Mouse (Mus musculus): Measurements from ENCODE around the gene Rcc1l. TPM values are rescaled to one million over a fixed set of nuclear protein-coding genes. Genes with fewer than 3 reads are reported as not detected.

Gene Rcc1l
- polyA plus RNA-seq (2015; fragmentation: Nextera tagmentation; extraction: Ambion mirVana), result 23.1 and 25.1 TPM in 2 replicates

DNA sequence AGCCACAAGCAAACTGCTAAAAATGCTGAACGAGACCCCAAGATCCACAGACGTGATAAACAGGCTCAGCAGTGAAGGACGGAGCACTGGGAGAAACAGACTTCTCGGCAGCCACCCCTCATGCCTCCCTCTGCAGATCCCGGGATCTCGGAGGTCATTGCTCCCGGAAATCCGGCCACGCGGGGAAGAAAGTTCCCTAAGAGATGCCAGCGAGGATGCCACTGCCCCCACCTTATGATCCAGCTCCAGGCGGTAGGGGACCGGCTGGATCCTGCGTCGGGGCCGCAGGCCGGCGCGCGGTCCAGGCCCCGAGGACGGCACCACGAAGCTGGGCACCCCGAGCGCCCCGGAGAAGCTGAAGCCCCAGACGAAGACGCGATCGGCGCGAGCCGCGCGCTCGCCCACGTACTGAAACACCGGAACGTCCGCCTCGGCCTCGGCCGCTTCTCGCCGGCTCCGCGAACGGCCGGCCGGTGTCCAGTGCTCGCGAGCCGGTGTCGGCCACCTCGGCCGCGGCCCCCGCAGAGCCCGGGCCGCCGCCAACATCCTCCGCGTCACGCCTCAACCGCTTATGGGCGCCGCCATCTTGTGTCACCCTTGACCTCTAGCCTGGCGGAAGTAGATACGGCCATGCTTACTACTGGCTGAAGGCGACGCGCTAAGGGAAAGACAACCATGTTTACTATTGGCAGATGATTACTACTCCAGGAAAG, at the start of gene Rcc1l:
TSS of gene Rcc1l (minus strand) at position 606 of the 713 bp plus-strand sequence.
- Histone ChIP-seq H3K27ac (ENCODE audit: low read length) (peak within 1 kb of the TSS; percentile 83), H3K9me3 (replicated peaks; ENCODE audit: control insufficient read depth, low read length) (no peaks in the 10 kb centered on the region), H3K4me1 (ENCODE audit: control insufficient read depth, insufficient read depth, low read length) (peaks cover 15% of the 10 kb centered on the region), H3K27me3 (ENCODE audit: control insufficient read depth, insufficient read depth, low read length) (no peaks in the 10 kb centered on the region), H3K4me2 (ENCODE audit: low read depth, low read length) (peak within 1 kb of the TSS; percentile 90), H3K4me3 (ENCODE audit: low read length) (peak within 1 kb of the TSS; percentile 92), H3K36me3 (ENCODE audit: control insufficient read depth, insufficient read depth) (peaks cover under 1% of the 10 kb centered on the region; the same call in 1 of the 2 replicates), H3K9ac (ENCODE audit: low read length) (peak within 1 kb of the TSS; percentile 82)
- under 1% methylated on average over 72 of the region's 72 CpGs for whole genome bisulfite sequencing
- peak; percentile 90 for ATAC-seq (replicated peaks; ENCODE audit: extremely low read depth, insufficient read depth, low FRiP score)

GRCm38 (mm10) chr5:134225110-134225901, 48.7 kb upstream of the Rcc1l start:
- no peaks in the 10 kb centered on the region for H3K9me3 ChIP-seq (replicated peaks; ENCODE audit: control insufficient read depth, low read length)
- no peak overlapping the region for H3K27ac ChIP-seq (ENCODE audit: low read length)
- H3K4me1 ChIP-seq (ENCODE audit: control insufficient read depth, insufficient read depth, low read length), result peaks cover 10% of the 10 kb centered on the region
- no peak overlapping the region for H3K4me2 ChIP-seq (ENCODE audit: low read depth, low read length)
- H3K27me3 ChIP-seq (ENCODE audit: control insufficient read depth, insufficient read depth, low read length), result peaks cover 7% of the 10 kb centered on the region
- ATAC-seq (replicated peaks; ENCODE audit: extremely low read depth, insufficient read depth, low FRiP score), result no peak
- no peak overlapping the region for H3K9ac ChIP-seq (ENCODE audit: low read length)
- no peaks in the 10 kb centered on the region for H3K36me3 ChIP-seq (ENCODE audit: control insufficient read depth, insufficient read depth)
- no peak overlapping the region for H3K4me3 ChIP-seq (ENCODE audit: low read length)
- 76% methylated on average over 30 of the region's 30 CpGs for WGBS

DNA sequence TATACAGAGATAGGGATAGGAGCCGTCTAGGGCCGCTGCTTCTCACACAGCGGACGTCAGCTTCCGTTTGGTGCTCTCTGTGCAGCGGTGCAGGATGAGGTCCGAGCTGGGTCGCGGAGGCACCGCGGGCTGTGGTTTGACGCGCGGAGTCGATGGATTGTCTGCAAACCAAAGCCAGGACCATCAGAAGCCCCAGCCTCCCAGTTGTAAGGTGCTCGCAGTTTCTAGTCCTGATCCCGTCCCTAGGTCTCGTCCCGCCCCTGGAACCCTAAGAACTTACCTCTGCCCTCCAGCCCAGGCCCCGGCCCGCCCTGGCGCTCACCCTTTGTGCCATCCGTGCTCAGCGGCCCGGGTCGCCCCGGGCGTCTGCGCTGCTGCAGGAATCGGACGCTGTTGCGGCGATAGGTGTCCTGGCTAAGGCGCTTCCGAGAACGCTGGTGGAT, 45.2 kb upstream of the Rcc1l start:
- H3K4me2 ChIP-seq (ENCODE audit: low read depth, low read length), result peak overlapping the region; percentile 65
- H3K36me3 ChIP-seq (ENCODE audit: control insufficient read depth, insufficient read depth), result no peaks in the 10 kb centered on the region; the same call in 1 of the 2 replicates
- H3K27ac ChIP-seq (ENCODE audit: low read length), result no peak overlapping the region
- no peaks in the 10 kb centered on the region for H3K9me3 ChIP-seq (replicated peaks; ENCODE audit: control insufficient read depth, low read length)
- WGBS, result 4% methylated on average over 36 of the region's 36 CpGs
- peaks cover 3% of the 10 kb centered on the region; the same call in 1 of the 2 replicates for H3K4me1 ChIP-seq (ENCODE audit: control insufficient read depth, insufficient read depth, low read length)
- no peak for ATAC-seq (replicated peaks; ENCODE audit: extremely low read depth, insufficient read depth, low FRiP score)
- H3K4me3 ChIP-seq (ENCODE audit: low read length), result peak overlapping the region; percentile 37
- H3K27me3 ChIP-seq (ENCODE audit: control insufficient read depth, insufficient read depth, low read length), result peaks cover 7% of the 10 kb centered on the region
- H3K9ac ChIP-seq (ENCODE audit: low read length), result peak overlapping the region; percentile 60

DNA sequence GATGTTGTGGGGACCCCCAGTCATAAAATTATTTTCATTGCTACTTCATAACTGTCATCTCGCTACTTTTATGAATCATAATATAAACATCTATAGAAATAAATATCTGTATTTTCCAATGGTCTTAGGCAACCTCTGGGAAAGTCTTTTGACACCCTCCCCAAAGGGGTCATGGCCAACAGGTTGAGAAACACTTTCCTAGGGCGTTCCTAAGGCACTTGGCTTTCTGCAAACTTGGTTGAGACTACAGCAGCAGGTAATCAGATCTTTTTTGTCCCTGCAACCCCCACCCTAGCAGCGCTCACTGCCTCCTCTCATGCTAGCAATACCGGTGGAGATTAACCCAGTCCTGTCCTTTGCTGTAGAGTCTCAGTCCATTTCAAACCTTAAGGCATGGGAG, 44.7 kb upstream of the Rcc1l start:
- Histone ChIP-seq H3K4me3 (ENCODE audit: low read length) (no peak overlapping the region), H3K27me3 (ENCODE audit: control insufficient read depth, insufficient read depth, low read length) (peaks cover 7% of the 10 kb centered on the region), H3K9me3 (replicated peaks; ENCODE audit: control insufficient read depth, low read length) (no peaks in the 10 kb centered on the region), H3K36me3 (ENCODE audit: control insufficient read depth, insufficient read depth) (peaks cover 4% of the 10 kb centered on the region; the same call in 1 of the 2 replicates), H3K4me2 (ENCODE audit: low read depth, low read length) (peak overlapping the region; percentile 65; the same call in 1 of the 2 replicates), H3K4me1 (ENCODE audit: control insufficient read depth, insufficient read depth, low read length) (peaks cover 3% of the 10 kb centered on the region; the same call in 1 of the 2 replicates), H3K27ac (ENCODE audit: low read length) (no peak overlapping the region), H3K9ac (ENCODE audit: low read length) (no peak overlapping the region)
- 45% methylated on average over 4 of the region's 4 CpGs for WGBS
- no peak for ATAC-seq (replicated peaks; ENCODE audit: extremely low read depth, insufficient read depth, low FRiP score)

DNA sequence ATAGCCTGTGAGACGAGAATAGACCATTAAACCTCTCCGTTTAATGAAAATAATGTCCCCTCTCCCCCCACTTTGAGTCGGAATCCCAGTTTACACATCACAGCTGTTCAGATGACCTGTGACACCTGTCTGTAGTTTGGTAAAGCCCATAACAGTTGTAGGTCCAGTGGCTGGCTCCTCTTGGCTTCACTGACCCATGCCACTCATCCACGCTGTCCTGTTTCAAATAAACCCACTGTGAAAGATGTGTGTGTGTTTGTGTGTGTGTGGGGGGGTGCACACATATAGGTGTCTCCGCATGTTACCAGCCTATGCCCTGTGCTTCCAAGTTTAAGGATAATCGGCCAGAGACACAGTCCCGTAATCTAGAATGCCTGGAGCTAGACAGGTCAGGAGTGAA, 41.3 kb upstream of the Rcc1l start:
- Histone ChIP-seq H3K4me1 (ENCODE audit: control insufficient read depth, insufficient read depth, low read length) (no peaks in the 10 kb centered on the region), H3K36me3 (ENCODE audit: control insufficient read depth, insufficient read depth) (peaks cover 4% of the 10 kb centered on the region; the same call in 1 of the 2 replicates), H3K4me3 (ENCODE audit: low read length) (no peak overlapping the region), H3K27ac (ENCODE audit: low read length) (no peak overlapping the region), H3K9ac (ENCODE audit: low read length) (no peak overlapping the region), H3K27me3 (ENCODE audit: control insufficient read depth, insufficient read depth, low read length) (peaks cover 6% of the 10 kb centered on the region), H3K9me3 (replicated peaks; ENCODE audit: control insufficient read depth, low read length) (no peaks in the 10 kb centered on the region), H3K4me2 (ENCODE audit: low read depth, low read length) (no peak overlapping the region)
- no peak for ATAC-seq (replicated peaks; ENCODE audit: extremely low read depth, insufficient read depth, low FRiP score)
- WGBS, result 89% methylated on average over 7 of the region's 7 CpGs

DNA sequence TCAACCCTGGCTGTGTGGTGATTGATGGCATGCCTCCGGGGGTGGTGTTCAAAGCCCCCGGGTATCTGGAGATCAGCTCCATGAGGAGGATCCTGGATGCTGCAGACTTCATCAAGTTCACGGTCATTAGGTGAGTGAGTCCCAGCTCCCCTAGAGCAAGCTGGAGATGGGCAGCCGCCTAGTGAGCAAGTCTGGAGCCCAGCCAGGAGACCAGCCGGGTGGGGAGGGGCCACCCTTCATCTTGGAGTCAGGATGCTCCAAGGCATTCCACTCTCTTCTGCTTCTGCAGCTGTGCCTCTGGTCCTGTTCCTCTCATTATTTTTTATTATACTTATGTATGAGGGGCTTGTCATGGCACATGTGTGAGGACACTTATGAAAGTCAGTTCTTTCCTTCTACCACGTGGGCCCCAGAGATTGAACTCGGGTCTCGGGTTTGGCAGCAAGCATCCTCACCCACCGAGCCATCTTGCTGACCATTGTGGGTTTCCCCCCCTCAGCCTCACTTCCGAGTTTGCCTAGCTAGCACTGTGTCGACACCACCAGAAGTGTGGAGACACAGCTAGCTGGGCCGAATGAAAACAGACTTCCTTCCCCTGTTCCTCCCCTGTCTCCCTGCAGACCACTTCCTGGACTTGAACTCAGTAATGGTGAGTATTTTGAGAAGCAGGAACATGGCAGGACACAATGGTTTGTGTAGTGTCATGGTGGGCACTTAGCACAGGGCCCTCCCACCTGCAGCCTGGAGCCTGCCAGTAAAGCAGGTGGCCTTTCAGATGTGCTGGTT, 37.6 kb upstream of the Rcc1l start:
- Histone ChIP-seq H3K9ac (ENCODE audit: low read length) (no peak overlapping the region), H3K36me3 (ENCODE audit: control insufficient read depth, insufficient read depth) (peaks cover 6% of the 10 kb centered on the region), H3K27ac (ENCODE audit: low read length) (no peak overlapping the region), H3K27me3 (ENCODE audit: control insufficient read depth, insufficient read depth, low read length) (no peaks in the 10 kb centered on the region), H3K9me3 (replicated peaks; ENCODE audit: control insufficient read depth, low read length) (no peaks in the 10 kb centered on the region), H3K4me2 (ENCODE audit: low read depth, low read length) (no peak overlapping the region), H3K4me1 (ENCODE audit: control insufficient read depth, insufficient read depth, low read length) (no peaks in the 10 kb centered on the region), H3K4me3 (ENCODE audit: low read length) (no peak overlapping the region)
- 52% methylated on average over 12 of the region's 12 CpGs for WGBS
- no peak for ATAC-seq (replicated peaks; ENCODE audit: extremely low read depth, insufficient read depth, low FRiP score)

DNA sequence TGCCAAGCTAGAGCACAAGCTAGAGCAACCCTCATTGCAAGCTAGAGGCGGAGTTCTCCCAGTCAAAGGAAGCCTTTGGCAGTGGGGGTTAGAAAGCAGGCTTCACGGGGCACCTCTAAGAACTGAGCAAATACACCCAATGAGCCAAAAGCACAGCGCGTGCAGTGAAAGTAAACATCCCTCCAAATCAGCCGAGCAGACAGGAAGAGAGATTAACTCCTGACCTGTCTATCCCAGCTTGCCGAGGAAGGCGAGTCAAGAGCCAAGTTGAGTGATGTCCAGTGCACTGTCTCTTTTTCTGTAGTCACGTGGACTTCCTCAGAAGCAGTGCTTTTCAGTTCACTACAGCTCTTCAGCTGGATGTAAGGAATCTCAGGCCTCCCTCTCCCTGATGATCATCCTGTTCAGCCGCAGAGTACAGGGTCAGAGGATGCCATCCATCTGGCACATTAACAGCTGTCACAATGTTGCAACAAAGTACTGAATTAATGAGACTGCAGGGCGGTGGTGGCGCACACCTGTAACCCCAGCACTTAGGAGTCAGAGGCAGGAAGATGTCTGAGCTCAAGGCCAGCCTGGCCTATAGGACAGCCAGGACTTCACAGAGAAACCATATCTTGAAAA, 33.5 kb upstream of the Rcc1l start:
- ATAC-seq (replicated peaks; ENCODE audit: extremely low read depth, insufficient read depth, low FRiP score), result no peak
- no peak overlapping the region for H3K27ac ChIP-seq (ENCODE audit: low read length)
- WGBS, result 39% methylated on average over 11 of the region's 11 CpGs
- no peaks in the 10 kb centered on the region for H3K27me3 ChIP-seq (ENCODE audit: control insufficient read depth, insufficient read depth, low read length)
- H3K4me2 ChIP-seq (ENCODE audit: low read depth, low read length), result no peak overlapping the region
- no peak overlapping the region for H3K4me3 ChIP-seq (ENCODE audit: low read length)
- H3K9me3 ChIP-seq (replicated peaks; ENCODE audit: control insufficient read depth, low read length), result 0 out of 2 replicates have a peak, but pooled peaks cover 4% of the 10 kb centered on the region
- peaks cover 4% of the 10 kb centered on the region; the same call in 1 of the 2 replicates for H3K36me3 ChIP-seq (ENCODE audit: control insufficient read depth, insufficient read depth)
- H3K9ac ChIP-seq (ENCODE audit: low read length), result no peak overlapping the region
- no peaks in the 10 kb centered on the region for H3K4me1 ChIP-seq (ENCODE audit: control insufficient read depth, insufficient read depth, low read length)

DNA sequence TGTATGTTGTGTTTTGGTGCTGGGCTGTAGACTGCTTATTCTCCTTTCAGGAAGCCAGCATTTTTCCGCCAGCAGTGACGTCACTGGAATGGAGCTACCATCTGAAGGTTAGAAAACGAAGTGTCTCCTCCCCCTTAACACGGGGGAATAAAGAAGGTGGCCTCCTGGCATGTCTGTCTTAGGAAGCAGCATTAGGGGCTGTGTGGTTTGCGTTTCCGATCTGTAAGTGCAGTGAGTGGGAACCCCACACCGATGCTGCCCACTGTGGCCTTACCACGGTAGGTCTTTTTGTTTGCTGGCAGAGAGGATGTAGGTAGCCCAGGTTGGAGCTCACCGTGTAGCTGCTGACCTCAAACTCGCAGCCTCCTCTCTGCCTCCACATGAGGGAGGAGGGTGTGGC, 30.1 kb upstream of the Rcc1l start:
- ATAC-seq (replicated peaks; ENCODE audit: extremely low read depth, insufficient read depth, low FRiP score), result no peak
- peaks cover 4% of the 10 kb centered on the region; the same call in 1 of the 2 replicates for H3K36me3 ChIP-seq (ENCODE audit: control insufficient read depth, insufficient read depth)
- H3K4me1 ChIP-seq (ENCODE audit: control insufficient read depth, insufficient read depth, low read length), result no peaks in the 10 kb centered on the region
- H3K4me2 ChIP-seq (ENCODE audit: low read depth, low read length), result no peak overlapping the region
- WGBS, result 76% methylated on average over 10 of the region's 10 CpGs
- H3K9ac ChIP-seq (ENCODE audit: low read length), result no peak overlapping the region
- no peak overlapping the region for H3K4me3 ChIP-seq (ENCODE audit: low read length)
- 0 out of 2 replicates have a peak, but pooled peaks cover 4% of the 10 kb centered on the region for H3K9me3 ChIP-seq (replicated peaks; ENCODE audit: control insufficient read depth, low read length)
- H3K27ac ChIP-seq (ENCODE audit: low read length), result no peak overlapping the region
- no peaks in the 10 kb centered on the region for H3K27me3 ChIP-seq (ENCODE audit: control insufficient read depth, insufficient read depth, low read length)
